Mouse (Mus musculus): Measurements from ENCODE around the gene Rnf141.

- no peak for TF ChIP-seq POLR2A (IDR thresholded peaks at IDR 0.05; ENCODE audit: low read depth, low read length)
- no peak for TF ChIP-seq CTCF (IDR thresholded peaks at IDR 0.05; ENCODE audit: extremely low read depth, insufficient read depth, insufficient read length, insufficient replicate concordance)
These were observed 9.7 kb downstream of the Rnf141 start for GRCm38 (mm10) chr7:110834522-110834921.
